Mouse (Mus musculus) ES-Bruce4 (cell line): Measurements from ENCODE around the gene Gm49337.

Source experiments
- CTCF ChIP-seq: IDR thresholded peaks from one replicate; pipeline ENCODE4 v1.8.1; 2011; ENCODE audit warnings: low read depth, low read length
- EP300 ChIP-seq: IDR thresholded peaks from 2 replicates; pipeline ENCODE4 v1.6.1; 2011; ENCODE audit warnings: low read depth, low read length; ENCODE audit not compliant: insufficient read depth
- POLR2A ChIP-seq: IDR thresholded peaks from one replicate; pipeline ENCODE4 v1.8.1; 2011; ENCODE audit warnings: low read length; ENCODE audit not compliant: insufficient read depth

DNA sequence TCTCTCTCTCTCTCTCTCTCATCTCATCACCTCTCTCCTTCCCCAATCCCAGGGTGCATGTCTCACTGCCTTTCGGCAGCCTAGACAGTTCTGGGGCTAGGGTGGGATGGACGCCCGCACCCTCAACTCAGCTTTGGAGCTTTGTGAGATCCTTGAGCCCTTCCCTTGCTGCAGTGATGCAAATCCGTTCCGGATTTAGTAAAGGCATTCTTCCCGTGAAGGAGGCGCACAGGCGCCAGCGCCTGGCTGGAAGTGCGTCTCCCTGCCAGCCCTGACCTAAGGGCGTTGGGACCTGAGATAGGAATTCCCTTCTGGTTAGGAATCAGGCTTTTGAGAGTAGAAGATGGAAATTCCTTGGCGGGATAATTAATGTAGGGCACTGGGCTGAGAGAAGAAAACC lies 9.6 kb downstream of the Gm49337 start:
- TF ChIP-seq EP300, result no peak
- TF ChIP-seq POLR2A, result peak; percentile 53
- no peak for TF ChIP-seq CTCF
